Mouse (Mus musculus) erythroblast, embryonic 14.5 days (primary cell): ENCODE data around the gene Mamdc2.

Source experiments
- GATA1 ChIP-seq: IDR thresholded peaks from 2 replicates; pipeline ENCODE4 v1.6.1; 2012; ENCODE audit warnings: low read length, inconsistent platforms, mixed read lengths
- TAL1 ChIP-seq: IDR thresholded peaks from 3 replicates; pipeline ENCODE4 v1.6.1; 2012; ENCODE audit warnings: low read length, inconsistent platforms, mixed read lengths

DNA sequence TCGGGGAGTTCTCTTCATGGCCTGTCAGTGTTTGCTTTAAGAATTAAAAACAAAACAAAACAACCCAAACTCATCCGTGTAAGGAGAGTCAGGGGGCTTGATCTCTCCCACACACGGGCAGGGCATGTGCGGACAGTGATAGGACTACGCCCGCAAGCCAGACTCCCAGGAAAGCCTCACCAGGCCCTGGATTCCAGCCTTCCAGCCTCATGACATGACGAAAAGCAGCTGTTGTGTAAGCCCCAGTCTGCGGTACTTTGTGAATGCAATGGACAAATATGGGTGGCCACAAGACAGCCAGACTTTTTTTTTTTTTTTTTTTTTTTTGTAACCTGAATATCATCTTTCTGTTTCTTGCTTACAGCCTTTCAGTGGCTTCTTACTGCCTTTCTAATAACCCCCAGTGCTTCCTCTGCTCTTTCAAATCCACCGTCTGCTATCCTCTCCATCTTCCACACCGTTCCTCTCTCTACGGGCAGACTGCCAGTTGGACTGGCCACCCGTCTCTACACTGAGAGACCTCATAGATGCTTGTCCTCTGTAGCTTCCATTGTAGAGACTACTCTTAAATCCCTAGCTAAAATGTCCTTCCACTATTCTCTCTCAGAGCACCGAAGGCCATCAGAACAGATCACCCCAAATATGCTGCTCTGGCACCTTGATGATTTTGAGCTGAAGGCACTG, 96.3 kb downstream of the Mamdc2 start:
- TF ChIP-seq TAL1 (no peak), GATA1 (no peak)
